Mouse (Mus musculus): ENCODE measurements around the gene Fam32a.

Fam32a gene

DNA sequence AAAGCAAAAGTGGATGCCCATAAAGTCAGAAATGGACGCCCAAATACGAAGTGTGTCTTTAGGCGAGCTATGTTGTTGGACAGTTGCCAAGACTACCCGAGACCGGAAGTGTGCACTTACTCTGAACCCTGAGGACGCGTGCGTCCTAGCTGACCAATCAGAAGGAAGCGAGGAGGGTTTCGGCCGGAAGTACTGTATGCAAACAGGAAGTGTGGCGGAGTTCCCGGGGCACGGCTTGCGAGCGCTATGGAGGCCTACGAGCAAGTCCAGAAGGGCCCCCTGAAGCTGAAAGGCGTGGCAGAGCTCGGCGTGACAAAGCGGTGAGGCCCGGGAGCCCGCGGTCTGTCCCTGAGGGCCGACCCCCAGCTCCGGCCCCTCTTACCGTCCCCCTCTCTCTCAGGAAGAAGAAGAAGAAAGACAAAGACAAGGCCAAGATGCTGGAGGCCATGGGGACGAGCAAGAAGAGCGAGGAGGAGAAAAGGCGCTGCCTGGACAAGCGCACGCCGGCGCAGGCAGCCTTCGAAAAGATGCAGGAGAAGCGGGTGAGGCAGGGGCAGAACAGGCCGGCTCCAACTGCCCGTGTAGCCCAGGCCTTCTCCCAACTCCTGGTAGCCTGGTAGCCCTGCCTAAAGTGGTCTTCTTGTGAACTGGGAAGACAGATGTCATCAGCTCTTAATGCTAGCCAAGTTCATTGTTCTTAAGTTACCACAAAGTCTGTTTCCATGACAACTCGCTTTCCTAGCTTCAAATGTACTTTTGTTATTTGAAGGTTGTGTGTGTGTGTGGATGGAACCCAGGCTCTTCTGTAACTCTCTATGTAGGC is at the start of gene Fam32a:
TSS of gene Fam32a (plus strand) at position 190 of the 823 bp plus-strand sequence.
- DNase-seq (ENCODE audit: low read depth, low spot score), result peak; percentile 94

DNA sequence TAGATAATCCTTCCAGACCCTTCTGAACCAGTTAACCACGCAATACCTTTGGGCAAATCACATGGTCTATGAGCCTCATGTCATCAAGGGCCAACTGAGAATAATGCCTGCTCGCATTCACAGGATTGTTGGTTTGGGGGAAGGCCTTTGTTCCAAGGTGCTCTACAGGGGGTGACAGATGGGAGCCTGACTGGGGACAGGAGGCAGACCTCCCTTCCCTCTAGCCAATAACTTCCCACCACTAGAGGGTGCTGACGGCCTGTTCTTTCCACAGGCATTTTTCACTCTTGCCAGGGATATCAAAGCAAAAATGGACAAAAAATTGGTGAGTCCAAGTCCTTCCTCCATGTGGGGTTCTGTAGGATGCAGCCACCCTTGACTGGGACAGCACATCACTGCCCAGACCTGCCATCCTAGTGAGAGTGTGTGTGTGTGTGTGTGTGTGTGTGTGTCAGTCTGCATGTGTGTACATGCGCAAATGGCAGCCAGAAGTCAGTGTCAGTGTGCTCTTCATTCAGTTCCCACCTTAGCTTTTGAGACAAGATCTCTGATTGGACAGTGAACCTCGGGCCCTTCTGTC is 42.1 kb upstream of the Fam32a start:
- peak; percentile 32 for DNase-seq (ENCODE audit: low read depth, low spot score)

DNA sequence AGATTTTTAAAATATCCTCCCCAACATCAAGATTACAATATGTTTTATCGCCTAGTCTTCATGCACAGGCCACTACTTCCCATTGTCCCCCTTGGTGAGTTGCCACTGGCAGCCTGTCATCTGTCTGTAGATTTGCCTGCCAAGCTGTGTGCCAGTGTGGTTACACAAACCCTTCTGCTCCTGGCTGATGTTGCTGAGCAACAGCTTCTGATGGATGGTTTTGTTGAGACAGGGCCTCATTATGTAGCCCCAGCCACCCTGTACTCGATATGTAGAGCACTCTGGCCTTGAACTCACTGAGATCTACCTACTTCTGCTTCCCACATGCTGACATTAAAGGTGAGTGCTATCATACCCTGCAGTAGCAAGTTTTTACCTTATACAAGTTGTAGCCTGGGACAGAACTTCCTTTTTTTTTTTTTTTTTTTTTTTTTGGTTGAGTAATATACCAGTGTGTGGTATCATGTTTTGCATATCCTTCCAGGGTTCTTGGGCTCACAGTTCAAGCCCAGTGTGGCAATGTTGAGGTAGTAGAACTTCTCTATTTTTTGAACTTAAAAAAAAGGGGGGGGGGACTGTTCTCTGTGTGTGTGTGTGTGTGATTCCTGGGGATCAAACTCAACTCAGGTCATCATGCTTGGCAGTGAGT is 35.9 kb upstream of the Fam32a start:
- no peak for DNase-seq (ENCODE audit: low read depth, low spot score)

DNA sequence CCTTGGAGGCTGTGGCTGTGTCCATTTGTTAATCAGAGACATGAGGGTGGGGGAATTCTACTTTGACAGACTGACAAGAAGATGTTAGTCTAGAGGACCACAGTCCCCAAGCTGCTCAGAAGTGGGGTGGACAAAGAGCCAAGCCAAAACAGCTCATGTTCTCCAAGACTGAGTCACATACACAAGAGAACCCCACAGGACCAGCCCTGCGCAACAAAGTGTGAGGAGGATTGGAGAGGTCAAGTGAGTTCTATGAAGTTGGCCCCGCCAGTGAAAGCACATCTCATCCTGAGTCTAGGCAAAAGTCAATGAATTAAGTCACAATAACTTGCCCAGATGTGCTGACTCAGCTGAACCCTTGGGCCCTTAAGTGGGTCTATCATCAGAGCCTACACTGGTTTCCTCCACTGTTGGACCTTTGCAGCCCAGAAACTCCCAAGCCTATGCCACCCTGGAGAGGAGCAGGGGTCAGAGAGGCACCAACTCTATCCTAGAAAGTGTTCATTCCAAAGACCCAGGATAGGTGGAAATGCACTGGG is 31.7 kb upstream of the Fam32a start:
- no peak for DNase-seq (ENCODE audit: low read depth, low spot score)

DNA sequence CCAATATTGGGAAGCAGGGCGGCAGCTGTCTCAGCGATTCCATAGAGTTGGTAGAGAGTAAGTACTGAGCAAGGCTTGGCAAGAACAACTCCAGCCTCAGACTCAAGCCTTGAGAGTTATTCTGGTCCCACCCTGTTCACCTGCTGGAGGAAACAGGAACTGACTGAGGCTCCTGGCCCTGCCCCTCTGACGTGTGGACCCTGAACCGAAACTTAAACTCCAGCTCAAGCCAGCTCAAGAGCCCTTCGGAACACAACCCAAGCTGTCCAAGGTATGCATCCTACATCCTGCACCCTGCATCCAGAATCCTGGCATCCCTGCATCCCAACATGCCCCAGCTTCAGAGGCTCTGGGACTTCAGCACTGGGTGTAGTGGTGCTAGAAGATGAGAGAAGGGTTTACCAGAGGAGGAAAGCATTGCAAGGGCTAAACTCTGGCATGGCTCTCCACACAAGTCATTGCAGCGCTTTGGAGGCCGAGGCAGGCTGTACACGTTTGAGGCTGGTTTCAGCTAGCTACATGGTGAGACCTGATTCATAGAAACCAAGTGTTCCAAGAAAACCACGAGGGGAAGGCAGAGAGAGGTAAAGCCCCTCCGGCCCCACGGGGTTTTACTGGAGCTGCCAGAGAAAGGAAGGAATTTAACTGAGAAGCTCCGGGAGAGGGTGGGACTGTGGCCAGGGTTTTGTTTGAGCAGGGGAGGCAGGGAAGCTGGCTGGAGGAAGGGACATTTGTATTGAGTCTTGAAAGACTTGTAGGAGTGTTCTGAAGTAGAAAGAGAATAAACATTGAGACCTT is 29.9 kb upstream of the Fam32a start, which contains the start of gene Hsh2d:
TSS of gene Hsh2d (plus strand) at position 222 of the 798 bp plus-strand sequence.
- DNase-seq (ENCODE audit: low read depth, low spot score), result no peak

DNA sequence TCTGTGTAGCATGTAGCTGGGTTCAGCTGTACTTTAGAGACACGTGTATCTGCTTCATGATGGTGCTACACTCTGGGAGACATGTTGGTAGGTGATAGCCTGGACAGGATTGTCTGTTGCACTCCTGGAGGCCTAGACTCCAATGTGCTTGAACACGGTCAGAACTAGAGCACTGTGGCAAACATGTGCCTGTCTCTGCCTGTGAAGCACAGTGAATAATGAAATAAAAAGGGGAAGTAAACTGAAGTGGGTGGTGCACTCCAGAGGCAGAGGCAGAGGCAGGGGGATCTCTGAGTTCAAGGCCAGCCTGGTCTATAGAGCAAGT is 29.4 kb upstream of the Fam32a start:
- DNase-seq (ENCODE audit: low read depth, low spot score), result no peak

DNA sequence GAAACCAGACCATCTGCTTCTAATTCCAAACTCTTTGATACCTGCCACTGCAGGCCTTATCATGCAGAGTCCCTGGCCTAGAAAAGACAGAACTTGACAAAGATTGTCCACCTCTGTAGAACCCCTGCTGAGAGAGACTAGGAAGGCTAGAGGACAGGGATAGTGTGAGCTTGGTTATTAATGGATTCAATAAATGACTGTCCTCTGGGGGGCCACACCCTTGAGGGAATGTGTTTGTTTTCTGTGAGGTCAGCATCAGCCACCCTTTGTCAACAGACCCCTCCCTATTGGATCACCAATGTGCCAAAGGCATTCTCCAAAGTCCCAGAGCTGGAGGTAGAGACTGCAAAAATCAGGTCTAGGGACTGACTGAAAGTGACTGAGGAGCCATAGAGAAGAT is 27.5 kb upstream of the Fam32a start:
- DNase-seq (ENCODE audit: low read depth, low spot score), result no peak

DNA sequence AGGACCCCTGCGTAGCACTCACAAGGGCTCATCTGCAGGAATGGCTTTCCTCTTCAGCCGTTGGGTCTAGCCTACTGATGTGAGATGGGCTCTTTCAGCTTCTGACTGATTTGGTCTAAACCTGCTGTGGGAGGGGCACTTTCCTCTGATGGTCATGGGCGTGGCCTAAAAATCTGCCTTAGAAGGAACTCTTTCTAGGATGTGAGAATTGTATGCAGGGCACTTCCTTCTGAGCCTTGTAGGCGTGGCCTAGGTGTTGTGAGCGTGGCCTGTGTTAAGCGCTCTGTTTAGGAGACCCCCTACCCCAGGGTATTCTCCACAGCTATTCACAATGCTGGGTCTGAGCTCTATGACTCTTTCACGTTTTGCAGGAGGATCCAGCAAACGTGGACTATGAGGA is 21.5 kb upstream of the Fam32a start:
- DNase-seq (ENCODE audit: low read depth, low spot score), result no peak

DNA sequence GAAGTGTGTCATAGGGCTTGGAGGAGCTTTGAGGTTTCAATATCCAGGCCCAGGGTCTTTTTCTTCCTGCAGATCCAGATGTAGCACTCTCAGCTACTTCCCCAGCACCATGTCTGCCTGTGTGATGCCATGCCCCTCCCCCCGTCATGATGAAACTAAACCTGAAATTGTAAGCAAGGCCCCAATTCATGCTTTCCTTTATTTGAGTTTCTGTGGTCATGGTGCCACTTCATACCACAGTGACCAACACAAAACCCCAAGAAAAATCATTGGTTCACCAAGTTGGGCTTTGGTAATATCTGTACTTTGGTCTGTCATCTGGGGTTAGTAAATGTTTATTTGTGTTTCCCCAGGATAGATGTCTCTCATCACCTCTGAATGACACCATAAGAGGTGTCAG is 10.9 kb upstream of the Fam32a start:
- DNase-seq (ENCODE audit: low read depth, low spot score), result no peak

DNA sequence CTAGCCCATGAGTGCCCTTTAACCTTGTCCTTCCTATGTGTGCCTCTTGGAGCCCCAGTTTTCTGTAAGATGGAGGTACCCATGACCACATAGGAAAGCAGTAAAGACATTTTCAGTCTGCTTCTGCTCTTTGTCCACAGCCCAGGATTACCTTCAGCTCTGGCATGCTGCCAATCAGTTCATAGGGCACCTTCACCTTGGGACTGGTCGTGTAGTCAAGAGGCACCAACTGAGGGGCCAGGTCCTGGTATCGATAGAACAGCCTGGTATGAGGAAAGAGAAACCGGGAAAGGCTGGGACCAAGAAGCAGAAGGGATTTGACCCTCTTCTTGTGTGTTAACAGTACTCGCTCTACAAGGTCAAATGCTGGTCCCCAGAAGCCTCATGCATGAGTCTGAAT is 9.3 kb upstream of the Fam32a start:
- DNase-seq (ENCODE audit: low read depth, low spot score), result no peak

DNA sequence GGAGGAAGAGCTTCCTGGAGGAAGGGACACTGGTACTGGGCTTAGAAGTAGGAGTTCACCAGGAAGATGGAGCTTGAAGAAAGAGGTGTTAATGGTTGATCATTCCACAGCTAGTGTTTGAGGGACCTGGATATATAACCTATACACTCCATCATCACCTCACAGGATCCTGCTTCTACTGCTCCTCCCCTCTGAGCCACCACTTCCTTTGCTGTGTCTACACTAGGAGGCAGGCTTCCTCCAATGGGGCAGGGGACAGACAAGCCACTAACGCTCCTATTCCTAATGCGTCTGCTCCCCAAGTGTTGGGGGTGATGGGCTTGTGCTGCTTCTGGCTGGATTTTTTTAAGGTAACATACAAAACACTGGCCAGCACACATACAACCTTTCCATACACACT is 8.8 kb upstream of the Fam32a start:
- DNase-seq (ENCODE audit: low read depth, low spot score), result no peak

DNA sequence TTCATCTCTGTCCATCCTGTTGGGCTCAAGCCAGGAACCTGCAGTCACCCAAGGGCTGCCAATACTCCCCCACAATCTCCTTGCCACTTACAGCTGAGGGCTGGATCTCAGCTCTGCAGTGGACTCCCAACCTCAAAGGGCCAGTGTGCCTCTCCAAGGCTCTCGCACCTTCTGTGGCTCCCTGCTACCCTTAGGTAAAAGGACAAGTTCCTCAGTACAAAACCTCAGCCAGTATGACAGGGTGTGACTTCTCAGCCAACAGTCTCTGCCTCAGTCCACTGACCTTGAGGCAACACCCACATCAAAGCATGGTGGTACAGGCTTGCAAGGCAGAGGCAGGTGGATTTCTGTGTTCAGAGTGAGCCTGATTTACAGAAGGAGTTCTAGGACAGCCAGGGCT is 7.7 kb upstream of the Fam32a start:
- no peak for DNase-seq (ENCODE audit: low read depth, low spot score)

DNA sequence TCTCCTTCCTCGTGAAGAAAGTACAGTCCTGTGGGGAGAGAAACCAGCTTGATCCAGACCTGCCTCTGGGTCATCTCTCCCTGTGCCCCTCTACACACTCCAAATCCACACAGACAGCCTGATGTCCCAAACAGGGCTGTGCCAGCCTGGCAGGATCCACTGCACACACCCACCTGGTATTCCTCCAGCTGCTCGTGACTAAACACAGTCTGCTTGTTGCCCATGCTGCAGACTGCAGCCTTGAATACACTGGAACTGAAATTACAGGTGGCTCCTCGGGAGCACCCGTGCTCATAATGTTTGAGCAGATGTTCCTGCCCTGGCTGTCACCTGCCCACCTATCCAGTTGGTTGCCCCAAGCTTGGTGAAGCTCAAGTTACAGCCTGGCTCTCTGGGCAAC is 6.8 kb upstream of the Fam32a start, which contains the start of gene Cib3:
TSS of gene Cib3 (minus strand) at position 87 of the 400 bp plus-strand sequence.
- no peak for DNase-seq (ENCODE audit: low read depth, low spot score)

DNA sequence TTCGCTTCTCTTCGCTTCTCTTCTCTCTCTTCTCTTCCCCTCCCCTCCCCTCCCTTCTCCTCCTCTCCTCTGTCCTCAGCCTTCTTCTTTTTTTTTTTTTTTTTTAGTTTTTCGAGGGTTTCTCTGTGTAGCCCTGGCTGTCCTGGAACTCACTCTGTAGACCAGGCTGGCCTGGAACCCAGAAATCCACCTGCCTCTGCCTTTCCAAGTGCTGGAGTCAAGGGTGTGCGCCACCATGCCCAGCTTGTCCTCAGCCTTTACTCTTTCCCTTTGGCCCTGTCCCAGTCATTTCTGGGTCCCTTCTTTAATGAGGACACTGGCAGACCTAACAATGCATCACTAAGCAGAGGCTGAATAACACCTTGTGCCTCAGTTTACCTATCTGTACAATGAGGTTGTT is 6.0 kb upstream of the Fam32a start, which contains the start of gene Gm11034:
TSS of gene Gm11034 (minus strand) at position 101 of the 400 bp plus-strand sequence.
- no peak for DNase-seq (ENCODE audit: low read depth, low spot score)

DNA sequence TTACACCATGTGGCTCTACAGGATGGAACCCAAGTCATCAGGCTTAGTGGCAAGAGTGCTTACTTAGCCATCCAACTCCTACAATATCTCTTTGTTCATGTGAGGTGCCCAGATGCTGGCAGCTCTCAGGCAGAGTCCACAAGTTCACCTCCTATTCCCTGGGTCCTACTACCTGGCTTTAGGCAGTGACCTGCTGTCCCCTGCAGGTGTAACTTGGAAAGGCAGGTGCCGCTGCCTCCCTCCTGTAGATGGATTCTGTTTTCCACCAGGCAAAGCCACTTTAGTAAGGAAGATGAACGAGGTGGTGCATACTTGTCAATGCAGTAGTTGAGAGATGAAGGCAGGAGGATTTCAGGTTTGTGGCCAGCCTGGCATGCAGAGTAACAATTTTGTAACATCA is 4.5 kb upstream of the Fam32a start:
- no peak for DNase-seq (ENCODE audit: low read depth, low spot score)

DNA sequence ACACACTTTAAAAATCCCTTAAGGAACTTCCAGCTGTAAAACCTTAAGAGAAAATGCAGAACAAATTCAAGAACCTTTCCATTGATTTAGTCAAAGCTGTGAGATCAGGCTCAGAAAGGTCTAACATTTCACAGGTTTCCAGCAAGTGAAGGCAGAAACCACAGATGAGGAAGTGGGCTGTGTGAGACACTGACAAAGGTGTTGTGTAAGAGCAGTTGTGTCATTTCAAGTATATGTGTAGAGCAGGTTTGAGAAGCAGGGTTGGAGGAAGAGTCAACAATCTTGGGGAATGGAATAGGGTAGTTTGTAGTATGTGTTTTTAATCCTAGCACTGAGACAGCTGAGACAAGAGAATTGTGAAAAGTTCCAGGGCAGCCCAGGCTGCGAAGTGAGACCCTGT is 3.7 kb upstream of the Fam32a start:
- DNase-seq (ENCODE audit: low read depth, low spot score), result no peak

DNA sequence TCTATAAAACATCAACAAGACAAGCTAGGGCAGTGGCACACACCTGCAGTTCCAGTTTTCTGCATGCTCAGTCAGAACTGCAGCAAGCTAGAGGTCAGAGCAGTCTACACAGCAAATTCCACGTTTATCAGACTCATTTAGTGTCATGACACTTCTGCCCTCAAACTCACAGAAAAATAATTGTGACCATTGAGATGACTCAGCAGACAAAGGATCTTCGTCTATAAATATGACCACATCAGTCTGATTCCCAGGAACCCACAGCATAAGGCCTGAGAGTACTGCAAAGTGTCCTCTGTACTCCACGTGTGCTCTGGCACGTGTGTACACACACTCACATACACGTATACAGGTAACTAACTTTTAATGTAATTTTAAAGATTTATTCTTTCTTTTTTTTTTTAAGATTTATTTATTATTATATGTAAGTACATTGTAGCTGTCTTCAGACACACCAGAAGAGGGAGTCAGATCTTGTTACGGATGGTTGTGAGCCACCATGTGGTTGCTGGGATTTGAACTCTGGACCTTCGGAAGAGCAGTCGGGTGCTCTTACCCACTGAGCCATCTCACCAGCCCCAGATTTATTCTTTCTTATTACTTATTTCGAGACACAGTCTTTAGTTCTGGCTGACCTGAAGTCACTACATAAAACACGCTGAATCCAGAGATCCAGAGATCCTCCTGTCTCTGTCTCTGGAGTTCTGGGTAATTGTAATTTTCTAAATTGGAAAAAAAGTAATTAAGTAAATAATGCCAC is 569 bp upstream of the Fam32a start:
- DNase-seq (ENCODE audit: low read depth, low spot score), result no peak

DNA sequence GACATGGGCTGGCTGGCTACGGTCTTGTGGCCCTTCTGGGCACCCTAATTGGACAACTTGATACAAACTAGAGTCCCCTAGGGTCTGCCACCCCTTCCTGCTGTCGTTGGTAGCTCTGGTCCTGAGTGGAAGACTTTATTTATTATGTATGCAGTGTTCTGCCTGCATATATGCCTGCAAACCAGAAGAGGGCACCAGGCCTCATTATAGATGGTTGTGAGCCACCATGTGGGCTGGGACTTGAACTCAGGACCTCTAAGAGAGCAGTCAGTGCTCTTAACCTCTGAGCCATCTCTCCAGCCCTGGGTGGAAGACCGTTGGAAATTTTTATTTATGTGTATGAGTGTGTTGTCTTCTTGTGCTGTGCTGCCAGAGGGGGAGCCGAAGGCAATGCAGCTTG is 1.2 kb downstream of the Fam32a start:
- no peak for DNase-seq (ENCODE audit: low read depth, low spot score)

DNA sequence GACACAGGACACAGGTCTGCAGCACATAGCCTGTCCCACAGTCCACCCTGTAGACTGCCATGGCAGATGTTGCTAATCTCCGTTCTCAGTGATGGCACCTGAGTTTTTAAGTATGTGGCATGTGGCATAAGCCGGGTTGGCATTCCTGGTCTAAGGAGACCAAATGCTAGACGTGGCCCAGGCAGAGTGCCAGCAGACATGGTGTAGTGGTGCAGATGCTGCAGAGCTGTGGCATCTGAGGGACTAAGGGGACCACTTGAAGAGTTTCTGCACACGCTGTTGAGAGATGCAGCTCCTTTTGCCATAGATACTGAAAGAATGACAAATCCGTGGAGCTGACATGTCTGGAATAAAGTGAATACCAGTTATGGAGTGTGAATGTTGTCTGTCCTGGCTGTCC is 3.1 kb downstream of the Fam32a start:
- DNase-seq (ENCODE audit: low read depth, low spot score), result no peak

DNA sequence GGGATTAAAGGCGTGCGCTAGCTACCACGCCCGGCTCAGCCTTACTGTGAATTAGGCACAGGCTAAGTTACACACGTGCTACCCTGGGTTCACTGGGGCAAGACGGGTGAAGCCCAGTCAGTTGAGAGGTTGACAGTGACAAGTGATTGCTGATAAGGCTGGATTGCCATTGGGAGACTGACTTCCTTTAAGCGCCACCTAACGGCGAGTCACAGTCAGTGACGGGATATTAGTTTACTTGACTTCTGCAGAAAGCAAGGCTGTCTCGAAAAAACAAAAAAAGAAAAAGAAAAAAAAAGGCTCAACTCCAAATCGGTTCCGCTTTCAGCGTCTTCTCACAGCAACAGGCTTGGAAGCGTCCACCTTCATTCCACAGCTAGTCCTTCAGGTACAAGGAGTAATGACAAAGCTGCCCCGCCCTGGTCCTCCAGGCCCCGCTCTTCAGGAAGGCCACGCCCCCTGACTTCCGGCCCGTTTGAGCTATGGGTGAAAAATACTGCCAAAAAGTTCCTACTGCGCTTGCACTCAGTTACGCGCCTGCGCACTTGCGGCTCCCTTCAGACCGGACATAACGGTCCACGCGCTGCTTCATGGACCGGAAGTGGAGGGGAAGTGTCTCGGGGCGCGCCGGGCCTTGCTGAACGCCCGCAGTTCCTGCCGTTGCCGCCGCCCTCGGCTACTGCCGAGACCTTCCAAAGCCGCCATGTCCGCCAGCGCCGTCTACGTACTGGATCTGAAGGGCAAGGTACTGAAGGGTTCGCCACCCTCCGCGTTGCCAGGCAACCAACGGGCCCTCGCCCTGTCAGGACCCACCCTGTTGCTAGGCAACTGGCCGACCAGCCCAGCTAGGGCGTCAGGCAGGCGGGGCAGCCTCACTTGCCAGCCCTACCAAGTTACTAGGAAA is 20.2 kb downstream of the Fam32a start, which contains the start of gene Ap1m1:
TSS of gene Ap1m1 (plus strand) at position 520 of the 904 bp plus-strand sequence.
- peak; percentile 99 for DNase-seq (ENCODE audit: low read depth, low spot score)

All from c-Kit-negative CD71-positive TER-119-positive erythroid progenitor cells, embryonic 14.5 days (primary cell).